Mouse (Mus musculus) right cerebral cortex, adult 18-20 months (tissue): ENCODE measurements around the gene Msi2.

Experiments
- DNase-seq: peaks from one replicate; pipeline ENCODE4 v3.0.0; 2022; ENCODE audit warnings: mixed read lengths

Gene Msi2

GRCm38 (mm10) chr11:88430292-88430691 is 288.0 kb downstream of the Msi2 start:
- DNase-seq = no peak

- DNase-seq = no peak
These were observed 288.6 kb downstream of the Msi2 start for GRCm38 (mm10) chr11:88429680-88430079.

GRCm38 (mm10) chr11:88425631-88426101 is 292.6 kb downstream of the Msi2 start:
- no peak for DNase-seq

- DNase-seq = no peak
These were observed 294.1 kb downstream of the Msi2 start for GRCm38 (mm10) chr11:88424034-88424767.

GRCm38 (mm10) chr11:88421057-88421578 is 297.2 kb downstream of the Msi2 start:
- no peak for DNase-seq

GRCm38 (mm10) chr11:88419657-88420366 is 298.5 kb downstream of the Msi2 start:
- DNase-seq = no peak

- DNase-seq = no peak
These were observed 299.2 kb downstream of the Msi2 start for GRCm38 (mm10) chr11:88419064-88419463.

- DNase-seq = no peak
These were observed 304.0 kb downstream of the Msi2 start for GRCm38 (mm10) chr11:88414157-88414870.

GRCm38 (mm10) chr11:88412423-88413094 is 305.8 kb downstream of the Msi2 start:
- peak; percentile 56 for DNase-seq

GRCm38 (mm10) chr11:88408305-88408704 is 310.0 kb downstream of the Msi2 start:
- DNase-seq = no peak

GRCm38 (mm10) chr11:88406408-88406915 is 311.9 kb downstream of the Msi2 start:
- DNase-seq = no peak

- peak; percentile 80 for DNase-seq
These were observed 313.3 kb downstream of the Msi2 start for GRCm38 (mm10) chr11:88404816-88405613.

- no peak for DNase-seq
These were observed 314.1 kb downstream of the Msi2 start for GRCm38 (mm10) chr11:88404247-88404677.

GRCm38 (mm10) chr11:88402290-88402689 is 316.0 kb downstream of the Msi2 start:
- DNase-seq = no peak

GRCm38 (mm10) chr11:88401333-88401732 is 317.0 kb downstream of the Msi2 start:
- DNase-seq = no peak

GRCm38 (mm10) chr11:88400926-88401325 is 317.4 kb downstream of the Msi2 start:
- no peak for DNase-seq

- DNase-seq = no peak
These were observed 318.1 kb downstream of the Msi2 start for GRCm38 (mm10) chr11:88400235-88400634.

GRCm38 (mm10) chr11:88399431-88399830 is 318.9 kb downstream of the Msi2 start:
- no peak for DNase-seq

GRCm38 (mm10) chr11:88399028-88399427 is 319.3 kb downstream of the Msi2 start:
- no peak for DNase-seq

GRCm38 (mm10) chr11:88395076-88395990 is 323.0 kb downstream of the Msi2 start:
- no peak for DNase-seq
